Mouse (Mus musculus): ENCODE measurements around the gene Pts. TPM values are rescaled to one million over a fixed set of nuclear protein-coding genes. Genes with fewer than 3 reads are reported as not detected.

The Pts gene
- polyA plus RNA-seq, 1 experiment from 2014 or later = 89.4 TPM

- H3K27ac ChIP-seq (replicated peaks) = no peak overlapping the region
- WGBS = 91% methylated on average over 5 of the region's 5 CpGs
- no peak overlapping the region for H3K4me2 ChIP-seq (replicated peaks)
- no peaks in the 10 kb centered on the region for H3K9me3 ChIP-seq
- peaks cover 9% of the 10 kb centered on the region for H3K4me1 ChIP-seq
- no peak overlapping the region for H3K4me3 ChIP-seq
- no peak for ATAC-seq (replicated peaks)
- no peaks in the 10 kb centered on the region for H3K36me3 ChIP-seq
- H3K27me3 ChIP-seq = no peaks in the 10 kb centered on the region
- no peak overlapping the region for H3K9ac ChIP-seq (replicated peaks)
Observed at GRCm38 (mm10) chr9:50524936-50525335, 3.6 kb downstream of the Pts start.

DNA sequence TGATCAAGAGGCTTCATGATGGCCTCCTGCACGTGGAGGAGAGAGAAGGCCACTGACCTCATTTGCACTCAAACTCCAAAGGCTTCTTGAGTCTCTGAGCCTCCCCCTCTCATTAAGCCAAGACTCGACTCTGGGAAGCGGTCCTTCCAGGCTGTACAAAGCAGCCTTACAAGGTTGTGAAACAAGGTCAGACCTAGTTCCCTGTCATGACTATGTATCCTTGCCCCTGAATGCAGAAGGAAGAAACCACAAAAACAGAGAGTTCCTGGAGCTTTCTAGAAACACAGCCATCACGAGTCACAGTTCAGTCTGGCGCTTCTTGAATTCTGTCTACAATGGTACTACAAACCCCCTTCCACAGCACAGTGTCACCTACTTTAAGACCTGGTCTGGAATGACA lies 6.0 kb downstream of the Pts start:
- peaks cover 4% of the 10 kb centered on the region for H3K4me1 ChIP-seq
- H3K36me3 ChIP-seq = no peaks in the 10 kb centered on the region
- H3K4me3 ChIP-seq = no peak overlapping the region
- H3K27ac ChIP-seq (replicated peaks) = no peak overlapping the region
- no peak overlapping the region for H3K9ac ChIP-seq (replicated peaks)
- H3K27me3 ChIP-seq = no peaks in the 10 kb centered on the region
- no peaks in the 10 kb centered on the region for H3K9me3 ChIP-seq
- ATAC-seq (replicated peaks) = no peak
- no peak overlapping the region for H3K4me2 ChIP-seq (replicated peaks)
- WGBS = 82% methylated on average over 5 of the region's 5 CpGs

DNA sequence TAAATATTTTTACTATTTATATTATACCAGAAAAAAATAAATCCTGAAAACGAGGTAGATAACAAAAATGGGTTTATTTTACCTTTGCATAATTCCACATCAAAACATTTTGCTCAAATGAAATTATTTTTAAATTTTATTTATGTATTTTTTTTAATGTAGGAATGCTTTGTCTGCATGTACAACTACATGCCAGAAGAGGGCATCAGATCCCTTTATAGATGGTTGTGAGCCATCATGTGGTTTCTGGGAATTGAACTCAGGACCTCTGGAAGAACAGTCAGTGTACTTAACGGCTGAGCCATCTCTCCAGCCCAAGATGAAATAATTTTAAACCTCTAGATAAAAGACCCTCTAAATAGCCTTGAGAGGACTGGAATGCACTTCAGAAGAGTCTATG lies 7.0 kb downstream of the Pts start:
- no peaks in the 10 kb centered on the region for H3K9me3 ChIP-seq
- 57% methylated on average over 2 of the region's 2 CpGs for WGBS
- no peak for ATAC-seq (replicated peaks)

DNA sequence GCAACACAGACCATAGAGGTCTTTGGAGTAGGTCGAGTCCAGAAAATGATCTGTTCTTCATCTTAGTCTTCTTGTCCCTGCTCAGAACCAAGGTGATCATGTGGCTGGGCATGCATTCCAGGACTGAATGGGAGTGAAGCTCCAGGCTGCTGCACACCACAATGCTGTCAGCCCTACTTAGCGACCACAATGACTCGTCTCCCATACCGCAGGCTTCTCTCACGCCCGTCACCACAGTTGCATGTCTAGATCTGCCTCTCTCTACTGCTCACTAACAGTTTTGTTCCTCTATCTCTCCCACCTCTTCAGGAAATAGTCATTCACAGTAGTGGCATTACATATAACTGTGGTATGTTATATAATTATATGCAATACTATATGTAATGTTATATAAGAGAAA lies 7.8 kb downstream of the Pts start:
- Histone ChIP-seq H3K9ac (replicated peaks) (no peak overlapping the region), H3K36me3 (no peaks in the 10 kb centered on the region), H3K4me2 (replicated peaks) (no peak overlapping the region), H3K9me3 (no peaks in the 10 kb centered on the region), H3K27ac (replicated peaks) (no peak overlapping the region), H3K4me1 (no peaks in the 10 kb centered on the region), H3K4me3 (no peak overlapping the region), H3K27me3 (no peaks in the 10 kb centered on the region)
- 86% methylated on average over 6 of the region's 6 CpGs for WGBS
- no peak for ATAC-seq (replicated peaks)

More for the DNA sequence above, 7.0 kb downstream of the Pts start:
- no peak overlapping the region for H3K9ac ChIP-seq (replicated peaks)
- H3K4me2 ChIP-seq (replicated peaks) = no peak overlapping the region
- no peaks in the 10 kb centered on the region for H3K27me3 ChIP-seq
- H3K27ac ChIP-seq (replicated peaks) = no peak overlapping the region
- no peak overlapping the region for H3K4me3 ChIP-seq
- no peaks in the 10 kb centered on the region for H3K36me3 ChIP-seq
- H3K4me1 ChIP-seq = no peaks in the 10 kb centered on the region

DNA sequence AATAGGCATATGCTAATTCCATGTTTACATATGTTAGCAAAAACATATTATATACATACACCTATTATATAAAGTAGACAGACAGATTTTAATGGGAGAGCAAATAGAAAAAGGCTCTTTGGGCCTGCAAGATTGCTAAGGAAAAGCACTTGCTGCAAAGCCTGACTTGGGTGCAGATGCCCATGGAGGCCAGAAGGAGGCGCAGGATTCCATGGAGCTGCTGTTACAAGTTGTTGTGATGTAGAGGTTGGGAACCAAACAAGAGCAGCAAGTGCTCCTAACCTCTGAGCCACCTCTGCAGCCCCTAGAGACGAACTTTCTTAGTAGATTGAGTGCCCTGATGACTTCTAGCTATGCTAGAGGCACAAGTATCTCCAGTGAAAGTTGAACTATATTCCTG lies 9.7 kb downstream of the Pts start:
- 15% methylated on average over 2 of the region's 2 CpGs for WGBS

DNA sequence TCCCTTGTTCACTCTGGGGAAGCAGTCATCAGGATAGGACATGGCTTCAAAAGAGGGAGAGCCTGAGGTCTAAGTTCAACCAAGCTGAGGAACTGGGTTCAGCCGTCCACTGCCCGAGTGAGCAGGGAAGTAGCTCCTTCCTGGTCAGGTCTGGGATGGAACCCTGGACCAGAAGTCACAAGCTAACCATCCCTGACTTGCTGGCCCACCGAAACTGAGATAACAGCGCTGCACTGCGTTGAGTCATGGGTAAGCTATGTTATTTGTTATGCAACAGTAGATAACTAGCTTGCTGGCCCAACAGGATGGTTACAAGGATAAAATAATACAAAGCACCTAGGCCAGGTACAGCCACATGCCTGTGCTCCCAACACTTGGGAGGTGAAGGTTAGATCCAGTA lies 13.1 kb downstream of the Pts start:
- 89% methylated on average over 5 of the region's 5 CpGs for WGBS
- no peaks in the 10 kb centered on the region for H3K9me3 ChIP-seq
- no peak overlapping the region for H3K9ac ChIP-seq (replicated peaks)
- no peak overlapping the region for H3K4me3 ChIP-seq
- H3K27ac ChIP-seq (replicated peaks) = no peak overlapping the region
- H3K4me1 ChIP-seq = no peaks in the 10 kb centered on the region
- no peaks in the 10 kb centered on the region for H3K27me3 ChIP-seq
- no peak for ATAC-seq (replicated peaks)
- no peaks in the 10 kb centered on the region for H3K36me3 ChIP-seq
- no peak overlapping the region for H3K4me2 ChIP-seq (replicated peaks)

More for the DNA sequence above, 9.7 kb downstream of the Pts start:
- no peaks in the 10 kb centered on the region for H3K36me3 ChIP-seq
- no peaks in the 10 kb centered on the region for H3K9me3 ChIP-seq
- ATAC-seq (replicated peaks) = no peak
- no peak overlapping the region for H3K4me2 ChIP-seq (replicated peaks)
- no peaks in the 10 kb centered on the region for H3K4me1 ChIP-seq
- no peak overlapping the region for H3K27ac ChIP-seq (replicated peaks)
- H3K9ac ChIP-seq (replicated peaks) = no peak overlapping the region
- no peak overlapping the region for H3K4me3 ChIP-seq
- H3K27me3 ChIP-seq = no peaks in the 10 kb centered on the region

DNA sequence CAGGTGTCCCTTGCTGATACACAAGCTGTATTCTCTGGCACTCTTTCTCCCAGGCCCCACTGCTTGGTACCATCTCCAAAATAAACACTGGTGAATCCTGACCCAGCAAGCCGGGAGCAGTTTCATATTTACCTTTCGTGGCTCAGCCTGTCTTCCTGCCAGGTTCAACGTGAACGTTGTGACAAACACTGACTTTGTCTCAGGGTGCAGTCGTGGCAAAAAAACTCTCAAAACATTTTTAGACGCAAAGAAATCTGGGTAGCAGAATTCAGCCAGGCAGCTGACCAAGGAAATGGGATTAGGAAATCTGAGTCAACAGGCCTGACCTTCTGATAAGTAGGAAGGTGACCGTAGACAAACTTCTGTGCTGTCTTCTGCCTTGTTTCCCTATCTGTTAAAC lies 21.0 kb downstream of the Pts start:
- no peaks in the 10 kb centered on the region for H3K27me3 ChIP-seq
- no peak overlapping the region for H3K4me3 ChIP-seq
- H3K9me3 ChIP-seq = no peaks in the 10 kb centered on the region
- WGBS = 84% methylated on average over 7 of the region's 7 CpGs
- no peaks in the 10 kb centered on the region for H3K4me1 ChIP-seq
- H3K9ac ChIP-seq (replicated peaks) = no peak overlapping the region
- ATAC-seq (replicated peaks) = no peak
- no peak overlapping the region for H3K27ac ChIP-seq (replicated peaks)
- no peak overlapping the region for H3K4me2 ChIP-seq (replicated peaks)
- no peaks in the 10 kb centered on the region for H3K36me3 ChIP-seq

- H3K9ac ChIP-seq (replicated peaks) = no peak overlapping the region
- no peak overlapping the region for H3K4me3 ChIP-seq
- H3K4me1 ChIP-seq = no peaks in the 10 kb centered on the region
- ATAC-seq (replicated peaks) = no peak
- H3K9me3 ChIP-seq = no peaks in the 10 kb centered on the region
- no peak overlapping the region for H3K4me2 ChIP-seq (replicated peaks)
- 72% methylated on average over 6 of the region's 6 CpGs for WGBS
- no peak overlapping the region for H3K27ac ChIP-seq (replicated peaks)
- no peaks in the 10 kb centered on the region for H3K36me3 ChIP-seq
- no peaks in the 10 kb centered on the region for H3K27me3 ChIP-seq
Observed at GRCm38 (mm10) chr9:50505405-50505804, 23.1 kb downstream of the Pts start.

DNA sequence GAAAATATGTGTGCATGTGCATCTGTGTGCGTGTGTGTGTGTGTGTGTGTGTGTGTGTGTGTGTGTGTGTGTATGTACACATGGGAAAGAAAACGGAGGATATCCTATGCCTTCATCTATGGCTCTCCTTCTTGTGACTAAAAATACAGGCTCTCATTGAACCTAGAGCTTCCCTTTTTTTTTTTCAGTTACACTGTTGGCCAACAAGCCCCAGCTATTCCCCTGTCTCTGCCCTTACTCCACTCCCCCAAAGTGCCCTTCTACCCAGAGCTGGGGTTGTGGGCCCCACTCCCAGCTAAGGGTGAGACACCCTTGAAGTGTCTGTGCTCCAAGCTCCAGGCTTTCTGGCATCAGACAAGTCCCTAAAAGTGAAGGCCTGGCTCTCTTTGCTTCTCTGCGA lies 25.6 kb downstream of the Pts start:
- H3K4me2 ChIP-seq (replicated peaks) = no peak overlapping the region
- H3K27me3 ChIP-seq = no peaks in the 10 kb centered on the region
- no peak for ATAC-seq (replicated peaks)
- no peak overlapping the region for H3K4me3 ChIP-seq
- no peaks in the 10 kb centered on the region for H3K9me3 ChIP-seq
- 98% methylated on average over 3 of the region's 3 CpGs for WGBS
- H3K36me3 ChIP-seq = no peaks in the 10 kb centered on the region
- no peaks in the 10 kb centered on the region for H3K4me1 ChIP-seq
- H3K9ac ChIP-seq (replicated peaks) = no peak overlapping the region
- H3K27ac ChIP-seq (replicated peaks) = no peak overlapping the region

DNA sequence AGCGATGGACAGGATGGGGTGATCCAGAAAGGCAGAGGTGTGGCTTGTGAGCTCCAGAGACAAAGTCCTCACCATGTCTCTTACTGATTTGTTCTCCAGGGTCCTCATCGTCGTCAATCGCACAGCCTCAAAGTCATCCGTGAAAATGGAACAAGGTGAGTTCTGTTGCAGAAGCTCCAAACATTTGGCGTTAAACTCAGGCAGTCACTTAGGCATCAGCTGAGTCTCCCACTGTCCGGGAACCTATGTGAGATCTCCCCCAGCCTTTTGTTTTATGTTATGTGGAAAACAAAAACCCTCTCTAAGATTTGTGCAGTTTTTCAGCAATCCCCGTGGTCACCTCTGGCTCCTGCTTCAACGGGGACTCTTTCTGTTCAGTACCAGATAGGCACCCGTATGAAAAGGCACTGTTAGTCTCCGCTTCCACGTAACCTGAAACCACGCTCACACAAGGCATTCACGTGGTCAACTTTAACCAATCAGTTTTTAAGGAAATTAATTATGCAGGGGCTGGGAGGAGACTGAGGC lies 27.5 kb downstream of the Pts start:
- no peak overlapping the region for H3K27ac ChIP-seq (replicated peaks)
- no peaks in the 10 kb centered on the region for H3K36me3 ChIP-seq
- H3K9ac ChIP-seq (replicated peaks) = peak overlapping the region; percentile 26
- WGBS = 26% methylated on average over 14 of the region's 14 CpGs
- H3K4me2 ChIP-seq (replicated peaks) = peak overlapping the region; percentile 40
- peak overlapping the region; percentile 30 for H3K4me3 ChIP-seq
- H3K4me1 ChIP-seq = no peaks in the 10 kb centered on the region
- no peaks in the 10 kb centered on the region for H3K9me3 ChIP-seq
- ATAC-seq (replicated peaks) = peak; percentile 85
- no peaks in the 10 kb centered on the region for H3K27me3 ChIP-seq

DNA sequence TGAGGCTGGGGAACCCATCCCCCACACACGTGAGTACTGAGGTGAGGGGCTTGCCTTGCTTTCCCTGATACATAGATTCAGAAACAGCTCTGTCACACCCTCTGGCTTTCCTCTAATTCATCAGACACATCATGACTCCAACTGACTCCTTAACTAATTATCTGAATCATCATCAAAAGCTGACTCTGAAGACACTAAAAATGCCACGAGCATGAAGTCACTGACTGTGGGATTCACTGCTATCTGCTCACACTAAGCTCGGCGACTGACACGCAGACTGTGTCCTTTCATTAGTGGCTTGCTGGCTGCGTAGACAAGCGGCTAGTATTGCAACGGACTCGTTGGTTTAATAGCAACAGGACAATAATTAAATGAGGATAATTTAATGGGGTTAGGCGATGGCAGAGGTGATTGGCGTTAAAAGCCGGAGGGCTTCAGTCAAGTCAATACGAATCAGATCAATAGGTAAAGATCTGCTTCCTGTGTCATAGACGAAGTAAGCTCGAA lies 28.0 kb downstream of the Pts start:
- WGBS = 76% methylated on average over 15 of the region's 15 CpGs
- H3K4me1 ChIP-seq = no peaks in the 10 kb centered on the region
- H3K27ac ChIP-seq (replicated peaks) = no peak overlapping the region
- no peaks in the 10 kb centered on the region for H3K27me3 ChIP-seq
- peak overlapping the region; percentile 30 for H3K4me3 ChIP-seq
- H3K9me3 ChIP-seq = no peaks in the 10 kb centered on the region
- H3K9ac ChIP-seq (replicated peaks) = no peak overlapping the region
- ATAC-seq (replicated peaks) = no peak
- no peaks in the 10 kb centered on the region for H3K36me3 ChIP-seq
- peak overlapping the region; percentile 40 for H3K4me2 ChIP-seq (replicated peaks)

- WGBS = 80% methylated on average over 3 of the region's 3 CpGs
- no peak for ATAC-seq (replicated peaks)
- Histone ChIP-seq H3K27me3 (no peaks in the 10 kb centered on the region), H3K36me3 (no peaks in the 10 kb centered on the region), H3K4me1 (no peaks in the 10 kb centered on the region), H3K9ac (replicated peaks) (no peak overlapping the region), H3K4me3 (no peak overlapping the region), H3K4me2 (replicated peaks) (no peak overlapping the region), H3K27ac (replicated peaks) (no peak overlapping the region), H3K9me3 (no peaks in the 10 kb centered on the region)
Observed at GRCm38 (mm10) chr9:50499781-50500180, 28.7 kb downstream of the Pts start.

DNA sequence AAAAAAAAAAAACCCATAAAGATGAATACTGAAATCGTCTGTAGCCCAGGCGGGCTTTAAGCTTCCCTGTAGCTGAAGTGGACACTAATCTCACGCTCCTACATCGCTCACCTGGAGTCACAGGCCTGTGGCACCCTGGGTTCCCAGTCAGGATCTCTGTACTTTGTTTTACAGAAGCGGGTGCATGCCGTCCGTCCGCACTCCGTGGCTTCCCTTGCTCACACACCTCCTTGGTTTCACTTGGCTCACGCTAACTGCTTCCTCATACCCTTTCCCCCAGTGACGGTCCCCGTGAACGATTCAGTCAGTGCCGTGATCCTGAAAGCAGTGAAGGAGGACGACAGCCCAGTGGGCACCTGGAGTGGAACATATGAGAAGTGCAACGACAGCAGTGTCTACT lies 29.7 kb downstream of the Pts start:
- no peaks in the 10 kb centered on the region for H3K36me3 ChIP-seq
- no peak overlapping the region for H3K9ac ChIP-seq (replicated peaks)
- no peaks in the 10 kb centered on the region for H3K27me3 ChIP-seq
- no peak overlapping the region for H3K27ac ChIP-seq (replicated peaks)
- no peak overlapping the region for H3K4me3 ChIP-seq
- H3K9me3 ChIP-seq = no peaks in the 10 kb centered on the region
- no peak for ATAC-seq (replicated peaks)
- 86% methylated on average over 16 of the region's 16 CpGs for WGBS
- H3K4me2 ChIP-seq (replicated peaks) = no peak overlapping the region
- H3K4me1 ChIP-seq = no peaks in the 10 kb centered on the region
